Mouse (Mus musculus) left cerebral cortex, adult 9 months (tissue): ENCODE measurements around the gene Hist1h2ah.
"Not testable (repeated sequence)": the region's sequence is repeated elsewhere in the genome, so short reads cannot be mapped to it uniquely, and the experiment has no call there.

Experiments
- DNase-seq, 2 experiments: peaks; one replicate each; pipeline ENCODE4 v3.0.0; 2022; ENCODE audit warnings: low spot score in 2 of 2

Gene Hist1h2ah

GRCm38 (mm10) chr13:22035267-22036148 is at the start of gene Hist1h2ah, which contains the start of gene Hist1h2bk:
Gene Hist1h2ah, minus strand, starts transcription at chr13:22035568.
Gene Hist1h2bk, plus strand, starts transcription at chr13:22035870.
- DNase-seq, result peak; percentile 89 to 90

GRCm38 (mm10) chr13:22084140-22084539 is 48.8 kb upstream of the Hist1h2ah start, which contains the start of gene Vmn1r188:
Gene Vmn1r188, plus strand, starts transcription at chr13:22084440.
- not testable (repeated sequence) for DNase-seq

- DNase-seq, result no peak
Measured at GRCm38 (mm10) chr13:22063468-22063867, 28.1 kb upstream of the Hist1h2ah start.

- DNase-seq, result no peak
Measured at GRCm38 (mm10) chr13:22061422-22061821, 26.1 kb upstream of the Hist1h2ah start.

- no peak for DNase-seq
Measured at GRCm38 (mm10) chr13:22053754-22054153, 18.4 kb upstream of the Hist1h2ah start.

- no peak for DNase-seq
Measured at GRCm38 (mm10) chr13:22051523-22051859, 16.1 kb upstream of the Hist1h2ah start.

- peak; percentile 74 to 91 for DNase-seq
Measured at GRCm38 (mm10) chr13:22050591-22051522, 15.5 kb upstream of the Hist1h2ah start.

- DNase-seq, result no peak
Measured at GRCm38 (mm10) chr13:22049737-22050440, 14.5 kb upstream of the Hist1h2ah start.

- DNase-seq, result no peak
Measured at GRCm38 (mm10) chr13:22049041-22049440, 13.7 kb upstream of the Hist1h2ah start.

- DNase-seq, result no peak
Measured at GRCm38 (mm10) chr13:22045311-22045710, 9.9 kb upstream of the Hist1h2ah start.

- DNase-seq, result no peak
Measured at GRCm38 (mm10) chr13:22044432-22045155, 9.2 kb upstream of the Hist1h2ah start.

GRCm38 (mm10) chr13:22043503-22044431 is 8.4 kb upstream of the Hist1h2ah start:
- no peak for DNase-seq

GRCm38 (mm10) chr13:22042568-22043502 is 7.5 kb upstream of the Hist1h2ah start, which contains the start of the genes Hist1h2ag and Hist1h2bj:
Gene Hist1h2ag, minus strand, starts transcription at chr13:22042944.
Gene Hist1h2bj, plus strand, starts transcription at chr13:22043214.
- DNase-seq, result peak; percentile 95 to 96

GRCm38 (mm10) chr13:22041651-22042567 is 6.5 kb upstream of the Hist1h2ah start:
- DNase-seq, result no peak

GRCm38 (mm10) chr13:22041142-22041536 is 5.8 kb upstream of the Hist1h2ah start, which contains the start of gene Hist1h4i:
Gene Hist1h4i, minus strand, starts transcription at chr13:22041362.
- peak; percentile 94 to 99 for DNase-seq

- DNase-seq, result no peak
Measured at GRCm38 (mm10) chr13:22040464-22041141, 5.2 kb upstream of the Hist1h2ah start.
